Mouse (Mus musculus): ENCODE measurements around the gene Tcerg1l.

DNA sequence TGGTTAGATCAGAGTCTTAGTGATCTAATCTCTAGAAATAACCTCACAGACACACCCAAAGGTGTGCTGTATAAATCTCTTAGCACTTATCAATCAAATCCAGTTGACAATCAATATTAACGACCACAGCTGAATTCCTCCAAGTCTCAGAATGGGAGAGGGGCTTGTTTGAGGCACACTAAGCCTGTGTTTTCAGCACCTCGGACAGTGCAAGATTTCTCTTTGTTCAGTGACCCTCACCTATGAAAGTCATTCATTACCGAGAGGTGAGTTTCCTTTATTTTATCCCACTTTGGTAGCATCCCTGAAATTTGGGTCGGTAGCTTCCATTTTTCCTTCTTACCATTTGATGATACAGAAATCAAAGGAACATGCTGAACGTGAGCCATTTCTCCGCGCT, 32.4 kb upstream of the Tcerg1l start:
- TF ChIP-seq TAL1 (IDR thresholded peaks at IDR 0.05; ENCODE audit: low read length) = no peak
- TF ChIP-seq GATA1 (IDR thresholded peaks at IDR 0.05; ENCODE audit: low read length) = no peak
